Mouse (Mus musculus) thymus, adult 2 months (tissue): ENCODE data around the gene Letmd1. TPM values are rescaled to one million over a fixed set of nuclear protein-coding genes. Genes with fewer than 3 reads are reported as not detected.

Experiments used
- DNase-seq: peaks from one replicate; pipeline ENCODE4 v3.0.0; 2021
- H3K27ac ChIP-seq: fragments of 200-500 bp; 2 replicates; pipeline ENCODE4 v1.5.1; 2012; ENCODE audit warnings: low read length, control low read depth; ENCODE audit not compliant: control insufficient read depth, insufficient read depth
- H3K27me3 ChIP-seq: fragments of 200-500 bp; 2 replicates; pipeline ENCODE4 v1.6.1; 2012; ENCODE audit warnings: mild to moderate bottlenecking, low read length, moderate library complexity, mixed read lengths; ENCODE audit not compliant: control insufficient read depth, insufficient read depth
- H3K36me3 ChIP-seq: fragments of 200-500 bp; 2 replicates; pipeline ENCODE4 v1.6.1; 2012; ENCODE audit warnings: mild to moderate bottlenecking, low read length, moderate library complexity; ENCODE audit not compliant: control insufficient read depth, insufficient read depth
- H3K4me1 ChIP-seq: fragments of 200-500 bp; replicated peaks from 2 replicates; pipeline ENCODE4 v1.6.1; 2012; ENCODE audit warnings: low read length; ENCODE audit not compliant: control insufficient read depth, insufficient read depth
- H3K4me3 ChIP-seq: fragments of 200-500 bp; 2 replicates; pipeline ENCODE4 v1.5.1; 2012; ENCODE audit warnings: mild to moderate bottlenecking, low read length, control low read depth, moderate library complexity; ENCODE audit not compliant: control insufficient read depth, insufficient read depth
- CTCF ChIP-seq: fragments of 200-500 bp; IDR thresholded peaks from 2 replicates; pipeline ENCODE4 v1.5.1; 2012; ENCODE audit warnings: mild to moderate bottlenecking, control low read depth, low read length, moderate library complexity, borderline replicate concordance; ENCODE audit not compliant: control insufficient read depth, poor library complexity, insufficient read depth; ENCODE audit errors: extremely low read depth
- POLR2A ChIP-seq: fragments of 200-500 bp; IDR thresholded peaks from 2 replicates; pipeline ENCODE4 v1.6.1; 2012; ENCODE audit warnings: mild to moderate bottlenecking, low read length, control low read depth, moderate library complexity; ENCODE audit not compliant: control insufficient read depth, poor library complexity, insufficient read depth; ENCODE audit errors: extremely low read depth
- WGBS: fragments of 180-500 bp; shearing (Covaris S2); methylation state at CpG from one replicate; pipeline ENCODE4 v1.1.7; 2018; 5-methylcytosine and 5-hydroxymethylcytosine counted together
- polyA plus RNA-seq: library from polyadenylated mRNA; depleted of rRNA; stranded (reverse); fragments of >200 nt; gene quantifications from 2 replicates; pipeline ENCODE4 v1.2.3, GENCODE M21; 2012

The Letmd1 gene
- polyA plus RNA-seq, 1 experiment, result 83.1 TPM

GRCm38 (mm10) chr15:100449495-100449894 lies 19.3 kb upstream of the Letmd1 start:
- Histone ChIP-seq H3K4me3 (no peak overlapping the region), H3K27me3 (no peaks in the 10 kb centered on the region), H3K27ac (no peak overlapping the region), H3K4me1 (no peaks in the 10 kb centered on the region), H3K36me3 (no peaks in the 10 kb centered on the region)
- TF ChIP-seq CTCF, result no peak
- no peak for TF ChIP-seq POLR2A
- WGBS, result 100% methylated on average over 3 of the region's 3 CpGs
- no peak for DNase-seq

- no peak for DNase-seq
- TF ChIP-seq POLR2A (no peak), CTCF (no peak)
- Histone ChIP-seq H3K4me1 (no peaks in the 10 kb centered on the region), H3K27ac (no peak overlapping the region), H3K27me3 (no peaks in the 10 kb centered on the region), H3K36me3 (no peaks in the 10 kb centered on the region), H3K4me3 (no peak overlapping the region)
- WGBS, result 91% methylated on average over 16 of the region's 16 CpGs
These were observed 17.6 kb upstream of the Letmd1 start for GRCm38 (mm10) chr15:100451245-100451644.

DNA sequence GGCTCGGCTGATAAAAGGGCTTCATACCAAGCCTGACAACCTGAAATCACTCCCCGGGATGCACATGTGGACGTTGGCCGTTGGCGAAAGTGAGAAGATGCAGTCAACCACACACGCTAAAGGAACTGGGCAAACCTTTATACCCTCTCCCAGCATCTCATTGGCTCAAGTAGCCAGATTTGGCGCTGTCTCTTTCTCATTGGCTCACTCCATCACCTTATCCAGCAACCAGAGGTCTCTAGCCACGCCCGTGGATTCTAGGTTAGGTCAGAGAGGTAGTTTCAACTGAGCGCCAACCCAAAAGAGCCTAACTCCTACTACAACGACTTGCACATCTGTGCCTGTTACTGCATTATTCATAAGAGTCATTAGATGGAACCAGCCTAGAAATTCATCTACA lies 16.3 kb upstream of the Letmd1 start:
- WGBS, result 89% methylated on average over 11 of the region's 11 CpGs
- no peak for TF ChIP-seq POLR2A
- no peak for TF ChIP-seq CTCF
- no peak overlapping the region for H3K27ac ChIP-seq

GRCm38 (mm10) chr15:100456356-100456991 lies 12.3 kb upstream of the Letmd1 start:
- no peaks in the 10 kb centered on the region for H3K27me3 ChIP-seq
- peaks cover 12% of the 10 kb centered on the region for H3K4me1 ChIP-seq
- 91% methylated on average over 7 of the region's 7 CpGs for WGBS
- no peaks in the 10 kb centered on the region for H3K36me3 ChIP-seq
- TF ChIP-seq CTCF, result no peak
- TF ChIP-seq POLR2A, result no peak
- no peak overlapping the region for H3K27ac ChIP-seq
- H3K4me3 ChIP-seq, result no peak overlapping the region
- DNase-seq, result no peak

More for the DNA sequence above, 16.3 kb upstream of the Letmd1 start:
- Histone ChIP-seq H3K4me3 (no peak overlapping the region), H3K36me3 (no peaks in the 10 kb centered on the region), H3K4me1 (no peaks in the 10 kb centered on the region), H3K27me3 (no peaks in the 10 kb centered on the region)
- no peak for DNase-seq

DNA sequence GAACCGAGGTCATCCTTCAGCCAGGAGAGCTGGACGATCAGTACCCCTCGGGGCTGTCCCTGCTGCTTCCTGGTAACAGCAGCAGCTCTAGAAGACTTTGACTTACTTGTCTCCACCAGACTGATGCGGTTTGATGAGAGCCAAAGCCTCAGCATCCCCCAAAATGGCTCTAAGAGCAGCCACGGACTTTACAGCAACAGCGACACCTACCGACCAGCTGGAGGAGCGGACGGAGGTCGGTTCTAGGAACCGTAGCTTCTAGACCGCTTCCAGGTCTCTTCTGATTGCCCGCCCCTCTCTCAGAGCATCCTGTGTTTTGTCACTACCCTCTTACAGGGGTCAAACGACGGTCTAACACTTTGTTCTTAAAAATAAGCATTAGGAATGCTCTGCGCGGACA lies 11.5 kb upstream of the Letmd1 start:
- H3K27ac ChIP-seq, result no peak overlapping the region
- no peaks in the 10 kb centered on the region for H3K36me3 ChIP-seq
- H3K27me3 ChIP-seq, result no peaks in the 10 kb centered on the region
- no peak overlapping the region for H3K4me3 ChIP-seq
- H3K4me1 ChIP-seq, result peaks cover 16% of the 10 kb centered on the region
- peak; percentile 94 for TF ChIP-seq CTCF
- no peak for TF ChIP-seq POLR2A
- peak; percentile 76 for DNase-seq
- WGBS, result 5% methylated on average over 17 of the region's 17 CpGs

GRCm38 (mm10) chr15:100458055-100458454 lies 10.8 kb upstream of the Letmd1 start:
- H3K4me1 ChIP-seq, result peaks cover 16% of the 10 kb centered on the region
- TF ChIP-seq POLR2A, result no peak
- no peak for TF ChIP-seq CTCF
- H3K27me3 ChIP-seq, result no peaks in the 10 kb centered on the region
- peak; percentile 60 for DNase-seq
- WGBS, result 35% methylated on average over 10 of the region's 10 CpGs
- no peaks in the 10 kb centered on the region for H3K36me3 ChIP-seq
- no peak overlapping the region for H3K4me3 ChIP-seq
- no peak overlapping the region for H3K27ac ChIP-seq

GRCm38 (mm10) chr15:100460942-100461341 lies 7.9 kb upstream of the Letmd1 start:
- no peak for TF ChIP-seq CTCF
- TF ChIP-seq POLR2A, result no peak
- peak; percentile 54 for DNase-seq
- H3K36me3 ChIP-seq, result no peaks in the 10 kb centered on the region
- no peak overlapping the region for H3K4me3 ChIP-seq
- no peaks in the 10 kb centered on the region for H3K27me3 ChIP-seq
- H3K4me1 ChIP-seq, result peaks cover 16% of the 10 kb centered on the region
- WGBS, result 8% methylated on average over 12 of the region's 12 CpGs
- no peak overlapping the region for H3K27ac ChIP-seq
